Mouse (Mus musculus) bone marrow, adult 2 months (tissue): ENCODE results near the gene Mgam. TPM values are rescaled to one million over a fixed set of nuclear protein-coding genes. Genes with fewer than 3 reads are reported as not detected.

Source experiments
- H3K27ac ChIP-seq: fragments of 200-500 bp; 2 replicates; pipeline ENCODE4 v1.5.1; 2012; ENCODE audit warnings: low read depth, mild to moderate bottlenecking, control low read depth, inconsistent platforms, low read length; ENCODE audit not compliant: control insufficient read depth, poor library complexity, insufficient read depth
- H3K4me1 ChIP-seq: fragments of 200-500 bp; 2 replicates; pipeline ENCODE4 v1.6.1; 2011; ENCODE audit warnings: low read length; ENCODE audit not compliant: control insufficient read depth, insufficient read depth
- H3K4me3 ChIP-seq: fragments of 200-500 bp; replicated peaks from 2 replicates; pipeline ENCODE3; 2011; ENCODE audit warnings: mild to moderate bottlenecking, low read depth, low read length, control low read depth; ENCODE audit not compliant: control insufficient read depth
- CTCF ChIP-seq: fragments of 200-500 bp; IDR thresholded peaks from 2 replicates; pipeline ENCODE4 v1.5.1; 2011; ENCODE audit warnings: low read length, control low read depth; ENCODE audit not compliant: control insufficient read depth, insufficient read depth
- POLR2A ChIP-seq: fragments of 200-500 bp; IDR thresholded peaks from 2 replicates; pipeline ENCODE4 v1.6.1; 2011; ENCODE audit warnings: low read depth, mild to moderate bottlenecking, control low read depth, low read length, borderline replicate concordance; ENCODE audit not compliant: control insufficient read depth
- WGBS: fragments of 180-500 bp; shearing (Covaris S2); methylation state at CpG from one replicate; pipeline ENCODE4 v1.1.7; 2018; 5-methylcytosine and 5-hydroxymethylcytosine counted together
- polyA plus RNA-seq: library from polyadenylated mRNA; stranded (reverse); fragments of >200 nt; gene quantifications from 2 replicates; pipeline ENCODE4 v1.2.4, GENCODE M21; 2011; ENCODE audit warnings: low replicate concordance; ENCODE audit not compliant: missing spikeins, insufficient read depth, insufficient read length

Gene Mgam
- polyA plus RNA-seq, 1 experiment, result 10.9 TPM

DNA sequence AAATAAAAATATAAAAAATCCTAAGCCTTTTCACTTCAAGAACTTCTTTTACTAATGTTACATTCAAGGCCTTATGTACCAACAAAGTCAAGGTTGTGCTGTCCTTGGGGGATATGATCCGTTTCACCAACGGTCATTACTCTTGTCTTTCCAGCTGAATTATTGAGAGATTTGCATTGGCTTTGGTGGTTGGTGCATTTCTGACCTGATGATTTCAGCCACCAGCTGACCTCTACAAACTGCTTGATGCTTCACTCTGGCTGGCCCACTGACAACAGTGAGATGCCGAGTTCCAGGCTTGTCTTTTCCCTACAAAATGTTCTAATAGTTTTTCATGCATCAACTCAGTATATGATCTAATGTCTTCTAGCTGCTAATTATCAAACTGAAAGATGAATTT lies 146.0 kb downstream of the Mgam start:
- WGBS, result 80% methylated on average over 3 of the region's 3 CpGs
- Histone ChIP-seq H3K4me3 (no peak overlapping the region), H3K27ac (no peak overlapping the region), H3K4me1 (no peaks in the 10 kb centered on the region)
- no peak for TF ChIP-seq POLR2A
- TF ChIP-seq CTCF, result no peak

DNA sequence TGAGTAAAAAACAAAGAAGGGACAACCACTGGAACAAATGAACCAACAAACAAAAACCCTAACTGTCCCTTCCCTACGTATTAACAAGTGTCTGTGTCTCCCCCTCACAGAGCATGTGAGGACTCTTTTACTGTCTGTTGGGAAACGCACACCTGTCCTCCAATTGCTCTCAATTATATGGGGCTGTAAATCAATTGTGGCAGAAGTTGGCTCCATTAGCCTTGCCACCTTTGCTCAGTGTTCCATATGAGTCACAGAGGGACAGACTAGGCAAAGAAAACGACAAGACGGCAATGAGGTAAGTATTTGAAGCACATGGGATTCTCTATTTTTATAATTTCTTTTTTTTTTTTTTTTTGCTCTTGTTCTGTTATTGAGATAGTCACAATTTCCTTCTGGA lies 149.8 kb downstream of the Mgam start:
- no peak overlapping the region for H3K4me3 ChIP-seq
- H3K27ac ChIP-seq, result no peak overlapping the region
- no peaks in the 10 kb centered on the region for H3K4me1 ChIP-seq
- TF ChIP-seq CTCF (no peak), POLR2A (no peak)
- 89% methylated on average over 4 of the region's 4 CpGs for WGBS

DNA sequence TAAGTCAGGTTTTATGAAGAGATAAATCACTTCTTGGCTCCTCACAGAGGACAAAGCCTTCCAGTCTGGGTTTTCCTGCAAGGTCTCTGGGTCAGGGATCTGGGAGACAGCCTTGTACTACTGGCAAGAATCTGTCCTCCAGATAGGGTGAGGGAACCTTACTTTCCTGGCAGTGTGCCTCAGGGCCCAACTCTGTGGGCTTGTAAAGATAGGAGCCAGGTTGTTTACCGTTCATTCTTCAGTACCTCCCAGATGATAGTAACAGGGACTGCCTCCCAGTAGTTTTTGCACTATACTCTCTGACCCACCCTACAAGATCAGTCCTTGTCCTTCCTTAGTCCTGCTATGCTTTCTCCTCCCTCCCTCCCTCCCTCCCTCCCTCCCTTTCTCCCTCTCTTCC lies 155.0 kb downstream of the Mgam start:
- H3K4me1 ChIP-seq, result no peaks in the 10 kb centered on the region
- no peak for TF ChIP-seq CTCF
- no peak for TF ChIP-seq POLR2A
- no peak overlapping the region for H3K4me3 ChIP-seq
- H3K27ac ChIP-seq, result no peak overlapping the region
- 74% methylated on average over 1 of the region's 1 CpGs for WGBS

DNA sequence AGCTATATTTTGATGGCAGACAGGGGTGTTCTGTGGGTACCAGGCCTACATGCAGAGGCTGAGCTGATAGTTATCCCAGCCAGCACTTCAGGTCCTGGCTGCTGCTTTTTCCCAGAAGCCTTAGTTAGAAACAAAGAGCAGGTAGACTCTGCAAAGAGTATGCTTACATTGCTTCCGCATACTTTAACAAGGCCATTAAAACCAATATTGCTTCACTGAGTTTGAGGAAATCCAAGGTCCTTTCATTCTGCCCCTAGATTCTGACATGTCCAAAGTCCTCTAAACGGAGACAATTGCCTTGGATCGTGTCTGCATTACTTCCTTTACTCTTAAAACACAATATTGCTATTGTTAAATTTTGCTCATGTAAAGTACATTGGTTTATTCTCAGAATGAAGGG lies 155.7 kb downstream of the Mgam start:
- Histone ChIP-seq H3K4me1 (no peaks in the 10 kb centered on the region), H3K4me3 (no peak overlapping the region), H3K27ac (no peak overlapping the region)
- 82% methylated on average over 3 of the region's 3 CpGs for WGBS
- TF ChIP-seq POLR2A (no peak), CTCF (no peak)

DNA sequence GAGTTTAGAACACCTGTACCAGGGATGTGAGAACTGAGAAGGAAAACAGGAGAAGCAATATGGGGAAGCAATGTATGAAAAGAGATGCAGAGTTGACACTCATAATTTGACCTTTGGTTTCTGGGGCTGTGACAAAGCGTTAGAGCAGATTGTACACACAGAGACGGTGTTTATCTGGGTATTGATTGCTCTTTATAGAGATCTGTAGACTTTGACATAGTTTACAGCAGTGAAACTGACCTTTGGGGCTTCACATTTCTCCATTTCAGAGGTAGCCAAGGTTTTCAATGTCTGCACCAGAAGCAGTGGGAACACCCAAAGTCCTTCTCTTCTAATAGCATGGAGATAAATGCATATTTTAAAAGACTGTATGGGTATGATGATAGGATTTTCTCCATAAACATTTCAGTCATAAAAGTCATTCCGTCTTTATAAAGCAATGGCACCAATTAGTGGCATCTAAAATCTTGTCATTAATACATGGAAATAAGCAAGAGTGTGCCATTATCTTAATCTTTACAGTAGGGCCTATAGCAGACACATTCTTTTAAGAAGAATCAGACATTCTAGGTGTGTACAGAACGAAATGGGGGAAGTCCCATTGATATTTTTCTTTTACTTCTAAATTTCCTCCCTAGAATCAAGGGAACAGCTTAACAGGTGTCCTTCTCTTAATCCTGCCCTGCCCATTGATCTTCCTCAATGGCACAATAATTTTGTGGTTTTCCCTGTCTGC lies 166.6 kb downstream of the Mgam start:
- 76% methylated on average over 4 of the region's 4 CpGs for WGBS
- Histone ChIP-seq H3K4me3 (no peak overlapping the region), H3K27ac (no peak overlapping the region), H3K4me1 (no peaks in the 10 kb centered on the region)
- TF ChIP-seq POLR2A, result no peak
- TF ChIP-seq CTCF, result no peak

DNA sequence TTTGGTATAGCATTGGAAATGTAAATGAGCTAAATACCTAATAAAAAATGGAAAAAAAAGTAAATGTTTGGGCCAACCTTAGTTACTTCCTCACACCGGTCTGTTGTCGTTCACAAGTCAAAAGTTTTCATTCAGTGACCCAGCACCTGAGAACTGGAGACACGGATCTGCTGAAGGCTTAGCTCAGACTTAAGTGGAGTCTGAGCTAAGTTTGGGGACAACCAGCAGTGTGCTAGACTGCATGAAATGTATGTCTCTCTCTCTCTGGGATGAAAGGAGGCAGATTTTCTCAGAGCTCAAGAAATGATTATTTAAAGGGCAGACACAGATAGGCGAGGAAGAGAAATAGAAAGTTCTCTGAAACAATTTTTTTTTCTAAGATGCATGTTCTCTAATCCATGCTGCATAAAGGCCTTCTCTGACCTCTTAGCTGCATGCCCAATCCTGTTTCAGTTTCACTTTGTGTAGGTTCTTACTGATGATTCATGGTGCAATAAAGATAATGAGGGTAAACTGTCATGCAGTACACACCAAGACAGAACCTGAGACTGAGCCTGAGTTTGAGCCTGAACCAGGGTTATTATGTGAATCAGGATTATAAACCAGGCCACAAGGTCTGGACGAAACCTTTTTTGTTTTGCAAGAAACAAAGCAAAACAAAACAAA lies 189.7 kb downstream of the Mgam start:
- H3K4me1 ChIP-seq, result no peaks in the 10 kb centered on the region
- no peak overlapping the region for H3K27ac ChIP-seq
- no peak for TF ChIP-seq CTCF
- TF ChIP-seq POLR2A, result no peak
- WGBS, result 55% methylated on average over 5 of the region's 5 CpGs
- no peak overlapping the region for H3K4me3 ChIP-seq

Other genes starting within 250 kb of the Mgam start
- 1.5 and 3.8 TPM in 2 replicates for gene E330009J07Rik, start 192.7 kb upstream of the Mgam start, polyA plus RNA-seq
- gene Wee2, start 189.7 kb upstream of the Mgam start, polyA plus RNA-seq, result not detected in 2 replicates
- gene Ssbp1, start 157.5 kb upstream of the Mgam start, polyA plus RNA-seq, result 48.1 and 71.7 TPM in 2 replicates
- gene Tas2r137, start 137.6 kb upstream of the Mgam start, polyA plus RNA-seq, result not detected in 2 replicates
- gene Tas2r108, start 135.3 kb upstream of the Mgam start, polyA plus RNA-seq, result not detected in 2 replicates
- gene Prss37, start 109.3 kb upstream of the Mgam start, polyA plus RNA-seq, result not detected in 2 replicates
- gene Olfr461, start 73.8 kb upstream of the Mgam start, polyA plus RNA-seq, result not detected in 2 replicates
- gene Olfr460, start 59.3 kb upstream of the Mgam start, polyA plus RNA-seq, result not detected in 2 replicates
- 7.8 and 29.5 TPM in 2 replicates for gene Clec5a, start 43.0 kb upstream of the Mgam start, polyA plus RNA-seq
- gene Tas2r138, start 15.5 kb upstream of the Mgam start, polyA plus RNA-seq, result not detected in 2 replicates